Mouse (Mus musculus) kidney, adult 2 months (tissue): ENCODE results near the gene Pla2g1b. TPM values are rescaled to one million over a fixed set of nuclear protein-coding genes. Genes with fewer than 3 reads are reported as not detected.

Experiments
- DNase-seq: peaks from one replicate; pipeline ENCODE4 v3.0.0; 2021
- H3K27ac ChIP-seq: fragments of 200-500 bp; 2 replicates; pipeline ENCODE4 v1.5.1; 2012; ENCODE audit warnings: low read depth, low read length, control low read depth, inconsistent platforms; ENCODE audit not compliant: insufficient read depth
- H3K27me3 ChIP-seq: fragments of 200-500 bp; replicated peaks from 2 replicates; pipeline ENCODE4 v1.6.1; 2012; ENCODE audit warnings: mild to moderate bottlenecking, moderate library complexity, low read length, inconsistent platforms; ENCODE audit not compliant: control insufficient read depth, insufficient read depth
- H3K36me3 ChIP-seq: fragments of 200-500 bp; 2 replicates; pipeline ENCODE4 v1.6.1; 2012; ENCODE audit warnings: mild to moderate bottlenecking, moderate library complexity, low read length, inconsistent platforms; ENCODE audit not compliant: control insufficient read depth, insufficient read depth
- H3K4me1 ChIP-seq: fragments of 200-500 bp; 2 replicates; pipeline ENCODE4 v1.6.1; 2011; ENCODE audit warnings: low read length; ENCODE audit not compliant: control insufficient read depth, insufficient read depth
- H3K4me3 ChIP-seq: fragments of 200-500 bp; 2 replicates; pipeline ENCODE4 v1.5.1; 2011; ENCODE audit warnings: mild to moderate bottlenecking, low read depth, low read length, control low read depth; ENCODE audit not compliant: insufficient read depth
- CTCF ChIP-seq: fragments of 200-500 bp; conservative IDR thresholded peaks from 2 replicates; pipeline ENCODE4 v1.5.1; 2011; ENCODE audit warnings: low read depth, mild to moderate bottlenecking, control low read depth, low read length, moderate library complexity, mixed read lengths; ENCODE audit not compliant: insufficient read depth, insufficient read length
- POLR2A ChIP-seq: fragments of 200-500 bp; IDR thresholded peaks from one replicate; pipeline ENCODE4 v1.6.1; 2011; ENCODE audit warnings: low read depth, low read length, control low read depth
- WGBS: fragments of 180-500 bp; shearing (Covaris S2); methylation state at CpG from one replicate; pipeline ENCODE4 v1.1.7; 2018; 5-methylcytosine and 5-hydroxymethylcytosine counted together
- polyA plus RNA-seq: library from polyadenylated mRNA; depleted of rRNA; stranded (reverse); fragments of >200 nt; gene quantifications from 2 replicates; pipeline ENCODE4 v1.2.3, GENCODE M21; 2012; rRNA removed

Gene Pla2g1b
- polyA plus RNA-seq = 0.74 TPM in 1 of 2 replicates, not detected in the other

DNA sequence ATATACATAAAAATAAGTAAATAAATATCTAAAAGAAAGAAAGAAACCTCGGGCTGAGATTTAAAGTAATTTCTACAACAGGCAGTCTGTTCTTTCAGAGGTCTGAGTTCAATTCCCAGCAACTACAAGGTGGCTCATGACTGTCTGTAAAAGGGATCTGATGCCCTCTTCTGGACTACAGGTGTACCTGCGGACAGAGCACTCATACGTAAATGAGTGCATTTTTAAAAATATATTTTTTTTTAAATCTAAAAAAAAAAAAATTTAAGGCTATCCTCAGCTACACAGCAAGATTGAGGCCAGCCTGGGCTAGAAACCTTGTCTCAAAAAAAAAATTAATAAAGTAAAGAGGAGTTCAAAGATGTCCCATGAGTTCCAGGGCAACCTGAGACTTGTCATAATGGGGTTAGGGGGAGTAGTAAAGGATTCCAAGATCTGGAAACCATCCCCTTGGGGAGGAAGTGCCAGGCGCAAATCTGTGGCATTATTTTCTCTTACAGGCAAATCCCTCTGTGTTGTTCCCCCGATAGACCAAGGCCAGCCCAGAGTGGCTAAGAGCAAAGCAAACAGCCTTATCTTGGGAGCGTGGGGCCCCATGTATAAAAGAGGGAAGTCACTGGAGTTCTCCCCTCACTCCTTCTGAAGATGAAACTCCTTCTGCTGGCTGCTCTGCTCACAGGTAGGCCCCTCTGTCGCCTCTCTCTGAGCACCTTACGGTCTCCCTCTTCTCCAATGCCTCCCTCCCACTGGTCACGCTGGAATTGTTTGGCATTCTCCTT lies at the start of gene Pla2g1b:
Gene Pla2g1b (plus strand): TSS at position 621 of the 779 bp plus-strand sequence.
- DNase-seq = no peak
- 61% methylated on average over 9 of the region's 9 CpGs for WGBS
- no peak for TF ChIP-seq POLR2A
- 0 out of 2 replicates have a peak, but pooled peaks have one; percentile 15 for TF ChIP-seq CTCF

DNA sequence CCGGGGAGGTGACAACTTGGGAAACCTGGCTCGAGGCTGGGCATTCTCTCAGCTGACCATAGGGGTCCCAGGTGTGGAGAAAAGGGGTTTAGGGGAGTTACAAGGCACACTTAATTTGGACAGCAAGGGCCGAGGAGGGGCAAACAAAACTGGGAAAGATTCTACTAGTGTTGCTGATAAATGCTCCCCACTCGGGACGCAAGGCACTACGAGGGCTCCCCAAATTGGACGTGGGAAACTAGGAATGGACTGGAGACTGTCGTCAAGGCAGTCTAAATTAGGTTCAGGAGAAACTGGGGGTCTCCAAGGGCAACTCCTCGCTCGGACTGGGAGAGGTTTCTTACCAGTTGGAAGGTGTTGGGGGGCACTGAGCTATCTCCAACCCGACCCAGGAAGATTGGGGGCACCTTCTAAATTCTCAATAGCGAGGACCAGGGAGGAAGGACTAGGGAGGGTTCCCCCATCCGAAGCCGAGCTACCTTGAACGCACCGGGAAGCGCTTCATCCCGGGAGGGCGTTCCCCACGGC lies 37.2 kb upstream of the Pla2g1b start:
- H3K27ac ChIP-seq = no peak overlapping the region
- H3K27me3 ChIP-seq = no peaks in the 10 kb centered on the region; the same call in 1 of the 2 replicates
- H3K4me1 ChIP-seq = no peaks in the 10 kb centered on the region
- TF ChIP-seq CTCF (no peak), POLR2A (no peak)
- no peak for DNase-seq
- H3K36me3 ChIP-seq = no peaks in the 10 kb centered on the region
- 9% methylated on average over 20 of the region's 20 CpGs for WGBS
- H3K4me3 ChIP-seq = peak overlapping the region; percentile 15; the same call in 1 of the 2 replicates

More for the DNA sequence above, at the start of gene Pla2g1b:
- H3K27me3 ChIP-seq = no peaks in the 10 kb centered on the region
- H3K4me3 ChIP-seq = no peak within 1 kb of the TSS
- H3K27ac ChIP-seq = no peak within 1 kb of the TSS
- no peaks in the 10 kb centered on the region for H3K36me3 ChIP-seq
- H3K4me1 ChIP-seq = no peaks in the 10 kb centered on the region

DNA sequence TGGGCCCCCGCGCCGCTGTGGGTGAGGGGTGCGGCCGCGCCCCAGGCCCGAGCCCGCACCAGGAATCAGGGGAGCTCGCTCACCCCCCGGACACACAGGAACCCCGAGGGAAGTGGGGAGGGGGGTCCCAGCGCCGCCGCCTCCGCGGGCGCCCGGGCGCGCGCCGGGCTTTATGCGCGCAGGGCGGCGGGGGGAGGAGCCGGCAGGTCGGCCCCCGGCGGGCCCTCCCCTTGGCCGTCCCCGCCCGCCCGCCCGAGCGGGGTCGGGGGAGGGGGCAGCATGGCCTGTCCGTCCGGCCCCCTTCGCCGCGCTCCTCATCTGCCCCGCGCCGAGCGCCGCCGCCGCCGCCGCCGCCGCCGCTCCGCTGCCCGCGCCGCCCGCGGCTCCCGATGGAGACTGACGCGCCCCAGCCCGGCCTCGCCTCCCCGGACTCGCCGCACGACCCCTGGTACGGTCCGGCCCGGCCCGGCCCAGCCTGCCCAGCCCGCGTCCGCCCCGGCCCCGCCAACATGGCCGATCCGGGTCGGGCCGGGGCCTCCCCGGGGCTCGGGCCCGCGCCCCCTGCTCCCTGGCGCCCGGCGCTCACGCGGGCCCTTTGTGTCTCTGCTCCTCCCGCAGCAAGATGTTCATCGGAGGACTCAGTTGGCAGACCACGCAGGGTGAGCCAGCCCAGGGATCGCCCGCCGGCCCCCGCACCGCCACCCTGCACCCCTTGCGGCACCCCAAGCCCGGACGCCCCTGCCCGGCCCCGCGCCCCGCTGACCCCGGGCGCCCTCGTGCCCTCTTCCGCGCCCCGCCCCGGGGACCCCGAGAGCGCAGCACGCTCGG lies 36.5 kb upstream of the Pla2g1b start, which contains the start of gene Msi1:
Gene Msi1 (plus strand): TSS at position 241 of the 828 bp plus-strand sequence.
- no peak for TF ChIP-seq CTCF
- TF ChIP-seq POLR2A = no peak
- DNase-seq = no peak

DNA sequence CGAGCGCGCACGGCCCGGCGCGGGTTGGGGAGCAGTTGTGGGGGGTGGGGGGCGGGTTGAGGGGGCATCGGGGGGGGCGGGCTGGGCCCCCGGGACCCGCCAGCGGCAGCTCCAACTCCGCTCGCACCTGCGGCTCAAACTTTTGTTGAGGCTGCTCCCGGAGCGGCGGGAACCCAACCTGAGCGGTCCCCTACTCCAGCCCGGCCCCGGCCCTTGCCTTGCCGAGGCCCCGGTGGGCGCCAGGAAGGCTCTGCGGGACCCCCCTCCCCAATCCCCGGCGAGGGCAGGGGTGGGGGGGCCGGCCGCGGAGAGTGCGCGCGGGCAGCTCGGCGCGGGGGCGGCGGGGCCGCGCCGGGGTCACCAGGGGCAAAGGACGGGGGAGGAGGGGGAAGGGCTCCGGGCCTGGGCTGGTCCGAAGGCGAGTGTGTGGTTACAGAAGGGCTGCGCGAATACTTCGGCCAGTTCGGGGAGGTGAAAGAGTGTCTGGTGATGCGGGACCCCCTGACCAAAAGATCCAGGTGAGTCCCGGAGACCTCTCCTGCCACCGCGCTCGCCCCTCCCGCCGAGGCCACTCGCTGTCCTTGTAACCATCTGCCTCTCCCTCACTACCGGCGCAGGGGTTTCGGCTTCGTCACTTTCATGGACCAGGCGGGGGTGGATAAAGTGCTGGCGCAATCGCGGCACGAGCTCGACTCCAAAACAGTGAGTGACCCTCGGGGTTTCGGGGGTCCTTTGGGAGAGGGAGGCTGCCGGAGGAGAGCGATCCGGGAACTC lies 35.7 kb upstream of the Pla2g1b start:
- H3K4me1 ChIP-seq = no peaks in the 10 kb centered on the region
- H3K4me3 ChIP-seq = peak overlapping the region; percentile 36
- H3K36me3 ChIP-seq = no peaks in the 10 kb centered on the region
- no peak for TF ChIP-seq POLR2A
- 9% methylated on average over 58 of the region's 73 CpGs for WGBS
- no peak overlapping the region for H3K27ac ChIP-seq
- no peak for DNase-seq
- H3K27me3 ChIP-seq = no peaks in the 10 kb centered on the region; the same call in 1 of the 2 replicates

More for the DNA sequence above, 36.5 kb upstream of the Pla2g1b start, which contains the start of gene Msi1:
- Histone ChIP-seq H3K4me3 (peak within 1 kb of the TSS; percentile 36), H3K36me3 (no peaks in the 10 kb centered on the region), H3K27ac (no peak within 1 kb of the TSS), H3K27me3 (no peaks in the 10 kb centered on the region; the same call in 1 of the 2 replicates), H3K4me1 (no peaks in the 10 kb centered on the region)
- WGBS = 2% methylated on average over 79 of the region's 117 CpGs

DNA sequence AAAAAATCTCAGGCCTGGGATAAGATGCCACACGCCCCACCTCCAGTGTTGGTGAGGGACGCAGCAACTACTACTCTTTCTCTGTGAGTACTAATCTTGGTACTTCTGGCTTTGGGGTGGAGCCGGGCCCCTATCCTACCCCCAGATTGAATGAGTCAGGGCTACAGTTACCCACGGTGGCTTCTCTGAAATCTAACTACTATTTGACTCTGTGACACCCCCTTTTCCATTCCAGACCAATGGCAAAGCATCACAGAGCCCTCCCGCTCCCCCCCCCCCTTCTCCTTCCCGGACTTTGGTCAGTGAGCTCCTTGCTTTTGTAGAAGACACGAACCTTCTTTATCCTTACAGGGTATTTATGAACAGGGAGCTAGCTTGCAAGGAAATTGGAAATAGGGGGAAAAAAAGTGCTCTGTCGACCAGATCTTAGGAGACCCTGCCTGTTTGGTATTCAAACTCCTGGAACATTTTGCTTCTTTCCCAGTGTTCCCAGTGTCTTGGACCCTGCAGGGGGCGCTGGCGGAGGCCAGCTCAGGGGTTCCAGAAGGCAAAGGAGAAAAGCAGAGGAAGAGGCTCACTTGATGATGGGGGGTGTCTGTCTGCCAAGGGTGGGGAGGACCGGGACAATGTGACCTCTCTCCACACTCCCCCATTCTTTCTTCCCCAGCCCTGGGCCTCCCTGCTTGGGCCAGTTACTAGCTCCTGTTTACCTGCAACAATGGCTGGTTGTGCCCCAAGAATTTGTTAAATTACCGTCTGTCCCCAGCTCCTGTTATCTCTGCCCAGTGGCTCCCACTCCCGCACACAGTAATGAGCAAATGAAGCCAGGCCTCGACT lies 34.8 kb upstream of the Pla2g1b start:
- no peak for DNase-seq
- Histone ChIP-seq H3K4me3 (no peak overlapping the region), H3K27me3 (no peaks in the 10 kb centered on the region; the same call in 1 of the 2 replicates), H3K36me3 (no peaks in the 10 kb centered on the region), H3K27ac (no peak overlapping the region), H3K4me1 (no peaks in the 10 kb centered on the region)
- TF ChIP-seq CTCF (no peak), POLR2A (no peak)
- WGBS = 39% methylated on average over 14 of the region's 14 CpGs

DNA sequence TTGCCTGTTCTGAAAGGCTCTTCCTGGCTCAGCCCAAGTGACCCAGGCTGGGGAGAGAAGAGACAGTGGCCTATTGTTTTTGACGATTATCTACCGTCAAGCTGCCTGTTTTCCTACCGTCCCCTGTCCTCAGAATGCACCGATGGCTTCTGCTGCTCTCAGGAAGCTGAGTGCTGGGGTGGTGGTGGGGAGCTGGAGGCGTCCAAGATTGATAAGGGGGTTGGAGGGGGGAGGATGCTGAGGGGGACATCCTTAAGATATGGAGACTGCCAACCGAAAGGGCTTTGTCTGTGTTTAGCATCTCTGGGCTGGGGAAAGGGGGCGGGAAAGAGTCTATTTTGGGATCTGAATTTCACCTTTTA lies 34.2 kb upstream of the Pla2g1b start:
- Histone ChIP-seq H3K4me1 (no peaks in the 10 kb centered on the region), H3K27me3 (no peaks in the 10 kb centered on the region; the same call in 1 of the 2 replicates), H3K4me3 (no peak overlapping the region), H3K36me3 (no peaks in the 10 kb centered on the region), H3K27ac (no peak overlapping the region)
- no peak for DNase-seq
- no peak for TF ChIP-seq CTCF
- 69% methylated on average over 7 of the region's 7 CpGs for WGBS
